Mouse (Mus musculus) mature B cell (primary cell): ENCODE measurements around the gene Gm20431.

Experiments used
- in situ Hi-C: fragments of 300-500 bp; cut with MboI; formaldehyde crosslinking; loops from 2 replicates; pipeline ENCODE4 v1.14.3; 2019

Gene Gm20431

DNA sequence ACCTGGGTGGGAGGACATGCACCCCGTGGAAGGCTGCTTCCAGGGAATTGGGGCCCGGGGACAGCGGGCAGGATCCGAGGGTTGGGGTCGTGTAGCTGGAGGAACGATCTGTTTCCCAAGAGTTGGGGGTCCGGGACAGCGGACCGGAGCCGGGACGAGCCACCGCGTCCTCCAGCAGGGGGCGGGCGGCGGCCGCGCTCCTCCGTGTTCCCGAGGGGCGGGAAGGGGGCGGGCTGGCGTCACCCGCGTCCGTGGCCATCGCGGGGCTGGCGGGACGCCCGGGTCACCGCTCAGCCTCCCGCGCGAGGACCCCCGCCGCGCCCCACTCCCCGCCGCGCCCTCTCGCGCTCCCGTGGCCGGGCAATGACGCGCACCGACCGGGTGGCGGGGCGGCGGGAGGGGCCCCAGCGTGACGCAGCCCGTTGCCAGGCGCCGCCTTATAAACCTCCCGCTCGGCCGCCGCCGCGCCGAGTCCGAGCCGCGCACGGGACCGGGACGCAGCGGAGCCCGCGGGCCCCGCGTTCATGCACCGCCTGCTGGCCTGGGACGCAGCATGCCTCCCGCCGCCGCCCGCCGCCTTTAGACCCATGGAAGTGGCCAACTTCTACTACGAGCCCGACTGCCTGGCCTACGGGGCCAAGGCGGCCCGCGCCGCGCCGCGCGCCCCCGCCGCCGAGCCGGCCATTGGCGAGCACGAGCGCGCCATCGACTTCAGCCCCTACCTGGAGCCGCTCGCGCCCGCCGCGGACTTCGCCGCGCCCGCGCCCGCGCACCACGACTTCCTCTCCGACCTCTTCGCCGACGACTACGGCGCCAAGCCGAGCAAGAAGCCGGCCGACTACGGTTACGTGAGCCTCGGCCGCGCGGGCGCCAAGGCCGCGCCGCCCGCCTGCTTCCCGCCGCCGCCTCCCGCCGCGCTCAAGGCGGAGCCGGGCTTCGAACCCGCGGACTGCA is 27.5 kb upstream of the Gm20431 start, which contains the start of gene Cebpb:
Gene Cebpb, plus strand, starts transcription at position 418 of the 954 bp plus-strand sequence.
- in situ Hi-C loops = loop anchor here (10.0 kb wide), 1 partner anchor 326 kb away; the partner anchor contains the start of gene Ripor3

- in situ Hi-C loops = loop anchor here (10.0 kb wide), 1 partner anchor 327 kb away; the partner anchor contains the start of gene Ripor3
Observed at GRCm38 (mm10) chr2:167688126-167688497, 26.8 kb upstream of the Gm20431 start.

GRCm38 (mm10) chr2:167687651-167688101 is 26.4 kb upstream of the Gm20431 start:
- in situ Hi-C loops = loop anchor here (10.0 kb wide), 1 partner anchor 327 kb away; the partner anchor contains the start of gene Ripor3

GRCm38 (mm10) chr2:167687250-167687586 is 25.9 kb upstream of the Gm20431 start:
- in situ Hi-C loops = loop anchor here (10.0 kb wide), 1 partner anchor 328 kb away; the partner anchor contains the start of gene Ripor3

DNA sequence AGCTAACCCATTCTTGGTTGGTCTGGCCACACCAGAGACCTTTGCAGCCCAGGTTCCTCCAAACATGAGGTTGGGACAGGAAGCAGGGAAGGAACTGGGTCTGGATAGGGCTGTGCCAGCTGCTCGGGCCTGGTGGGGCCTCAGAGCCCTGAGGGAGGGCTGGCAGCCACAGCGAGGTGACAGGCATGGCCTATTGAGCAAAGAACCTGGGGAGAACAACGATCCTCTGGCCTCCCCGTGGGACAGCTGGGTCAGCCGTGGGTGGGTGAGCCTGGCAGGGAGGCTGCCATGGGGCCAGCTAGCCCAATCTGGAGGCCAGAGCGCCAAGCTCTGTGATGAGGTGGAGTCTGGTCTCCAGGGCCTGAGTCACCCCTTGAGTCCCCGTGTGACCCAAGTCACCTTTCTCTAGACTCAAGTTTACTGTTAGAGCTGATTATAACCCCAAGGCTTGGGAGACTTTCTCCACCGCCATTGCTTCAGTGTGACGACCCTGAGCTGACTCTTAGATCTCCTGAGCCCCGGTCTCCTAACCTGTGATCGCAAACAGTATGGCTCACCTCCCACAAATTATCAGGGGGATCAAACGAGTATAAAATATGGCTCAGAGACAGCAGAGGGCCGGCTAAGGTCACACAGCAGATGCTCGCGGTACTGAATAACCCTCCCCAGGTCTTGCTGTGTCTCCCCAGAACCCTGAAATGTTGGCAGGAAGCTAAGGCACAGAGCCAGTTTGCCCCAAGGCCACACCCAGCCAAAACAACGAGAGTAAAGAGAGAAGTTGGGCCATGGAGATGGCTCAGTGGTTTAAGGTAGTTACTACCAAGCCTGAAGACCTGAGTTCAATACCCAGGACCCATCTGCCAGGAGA is 25.3 kb upstream of the Gm20431 start:
- in situ Hi-C loops = loop anchor here (10.0 kb wide), 1 partner anchor 328 kb away; the partner anchor contains the start of gene Ripor3

GRCm38 (mm10) chr2:167685865-167686264 is 24.6 kb upstream of the Gm20431 start:
- in situ Hi-C loops = loop anchor here (10.0 kb wide), 1 partner anchor 329 kb away; the partner anchor contains the start of gene Ripor3

DNA sequence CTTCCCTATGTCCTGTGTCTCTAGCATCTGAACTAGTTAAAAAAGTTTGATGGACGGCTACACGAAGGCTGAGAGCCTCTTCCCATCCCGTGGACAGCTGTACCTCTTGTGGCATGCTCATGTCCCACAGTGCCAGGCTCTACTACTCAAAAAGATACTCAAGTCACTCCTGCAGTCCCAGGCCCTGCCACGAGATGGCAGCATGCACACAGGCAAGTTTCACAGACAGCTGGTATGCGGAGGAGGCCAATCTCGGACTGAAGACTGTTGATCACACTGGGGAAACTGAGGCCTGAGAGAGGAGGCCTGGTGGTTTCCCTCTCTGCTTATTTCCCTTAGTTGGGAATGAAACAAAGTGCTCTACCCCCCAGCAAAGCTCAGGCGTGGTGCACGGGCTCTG is 23.8 kb upstream of the Gm20431 start:
- in situ Hi-C loops = loop anchor here (10.0 kb wide), 1 partner anchor 330 kb away; the partner anchor contains the start of gene Ripor3

DNA sequence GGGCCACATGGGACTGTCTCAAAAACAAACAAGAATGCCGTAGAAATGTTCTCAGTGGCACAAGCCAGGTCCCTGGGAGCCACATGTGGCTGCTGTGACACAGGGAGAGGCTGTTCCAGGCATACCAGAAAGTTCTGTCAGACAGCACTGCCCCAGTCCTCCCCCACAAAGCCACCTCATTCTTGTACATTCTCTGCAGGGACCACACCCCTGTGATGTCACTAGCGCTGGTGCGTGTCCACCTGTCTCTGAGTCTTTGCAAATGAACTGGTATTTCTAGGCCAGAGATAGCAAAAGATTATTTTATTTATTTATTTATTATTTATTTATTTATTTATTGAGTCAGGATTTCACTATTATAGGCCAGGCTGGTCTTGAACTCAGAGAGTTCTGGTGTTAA is 22.4 kb upstream of the Gm20431 start:
- in situ Hi-C loops = loop anchor here (5.0 to 10.0 kb wide), 2 partner anchors 214 to 331 kb away; partner anchors contain the start of gene Ripor3

DNA sequence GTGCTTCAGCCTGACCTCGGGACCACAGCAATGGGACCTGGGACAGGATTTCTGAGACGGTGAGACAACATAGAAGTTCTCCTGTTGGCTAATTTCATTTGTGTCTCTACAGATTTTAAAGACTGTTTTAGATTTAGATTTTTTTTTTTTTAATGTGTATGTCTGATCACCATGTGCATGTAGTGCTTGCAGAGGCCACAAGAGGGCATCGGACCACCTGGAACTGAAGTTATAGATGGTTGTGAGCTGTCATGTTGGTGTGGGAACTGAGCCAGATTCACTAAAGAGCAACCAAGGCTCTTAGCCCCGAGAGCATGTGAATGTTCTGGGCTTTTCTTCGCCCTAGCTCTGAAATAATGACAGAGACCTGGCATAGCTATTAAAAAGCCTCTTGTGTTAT is 19.4 kb upstream of the Gm20431 start:
- in situ Hi-C loops = loop anchor here (5.0 to 10.0 kb wide), 2 partner anchors 217 to 334 kb away; partner anchors contain the start of gene Ripor3

GRCm38 (mm10) chr2:167679902-167680430 is 18.7 kb upstream of the Gm20431 start:
- in situ Hi-C loops = loop anchor here (5.0 to 10.0 kb wide), 4 partner anchors 38 to 335 kb away; partner anchors contain the start of genes Ripor3 and Snai1

- in situ Hi-C loops = loop anchor here (5.0 to 10.0 kb wide), 2 partner anchors 36 to 144 kb away; partner anchors contain the start of gene Snai1
Observed at GRCm38 (mm10) chr2:167678600-167678999, 17.3 kb upstream of the Gm20431 start.

- in situ Hi-C loops = loop anchor here (5.0 to 10.0 kb wide), 2 partner anchors 33 to 141 kb away; partner anchors contain the start of gene Snai1
Observed at GRCm38 (mm10) chr2:167675120-167675909, 14.0 kb upstream of the Gm20431 start.

GRCm38 (mm10) chr2:167672212-167672685 is 11.0 kb upstream of the Gm20431 start:
- in situ Hi-C loops = loop anchor here (10.0 kb wide), 1 partner anchor 137 kb away; the partner anchor contains the start of gene Snai1

- in situ Hi-C loops = loop anchor here (10.0 kb wide), 1 partner anchor 136 kb away; the partner anchor contains the start of gene Snai1
Observed at GRCm38 (mm10) chr2:167671101-167671633, 9.9 kb upstream of the Gm20431 start.

GRCm38 (mm10) chr2:167669398-167669797 is 8.1 kb upstream of the Gm20431 start:
- in situ Hi-C loops = no loop called here

- in situ Hi-C loops = no loop called here
Observed at GRCm38 (mm10) chr2:167668426-167668825, 7.1 kb upstream of the Gm20431 start.

DNA sequence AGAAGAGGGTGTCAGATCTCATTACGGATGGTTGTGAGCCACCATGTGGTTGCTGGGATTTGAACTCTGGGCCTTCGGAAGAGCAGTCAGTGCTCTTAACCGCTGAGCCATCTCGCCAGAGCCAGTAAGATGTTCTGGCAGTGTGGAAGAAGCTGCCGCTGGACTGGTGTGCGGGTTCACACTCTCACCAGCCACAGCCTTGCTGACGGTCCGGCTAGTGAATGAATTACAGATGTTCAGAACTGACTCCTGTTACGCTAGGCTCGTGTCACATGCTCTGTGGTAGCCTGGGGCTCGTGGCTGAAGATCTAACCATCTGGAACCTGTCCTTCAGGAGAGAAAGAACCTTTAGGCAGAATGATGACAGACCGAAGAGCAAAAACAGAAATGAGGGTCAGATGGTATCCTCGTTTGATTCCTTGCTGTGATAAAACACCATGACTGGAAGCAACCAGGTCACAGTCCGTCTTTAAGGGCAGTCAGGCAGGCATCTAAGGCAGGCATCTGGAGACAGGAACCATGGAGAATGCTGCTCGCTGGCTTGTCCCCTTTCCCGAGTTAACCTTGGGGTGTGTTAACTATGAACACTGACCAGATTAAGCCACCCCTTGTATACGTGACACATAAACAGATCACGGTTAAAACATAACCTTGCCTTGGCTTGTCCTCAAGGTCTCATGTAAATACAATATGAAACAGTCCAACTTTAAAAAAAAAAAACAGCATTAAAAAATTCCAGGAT is 4.8 kb upstream of the Gm20431 start:
- in situ Hi-C loops = no loop called here

- in situ Hi-C loops = no loop called here
Observed at GRCm38 (mm10) chr2:167662713-167663112, 1.4 kb upstream of the Gm20431 start.

DNA sequence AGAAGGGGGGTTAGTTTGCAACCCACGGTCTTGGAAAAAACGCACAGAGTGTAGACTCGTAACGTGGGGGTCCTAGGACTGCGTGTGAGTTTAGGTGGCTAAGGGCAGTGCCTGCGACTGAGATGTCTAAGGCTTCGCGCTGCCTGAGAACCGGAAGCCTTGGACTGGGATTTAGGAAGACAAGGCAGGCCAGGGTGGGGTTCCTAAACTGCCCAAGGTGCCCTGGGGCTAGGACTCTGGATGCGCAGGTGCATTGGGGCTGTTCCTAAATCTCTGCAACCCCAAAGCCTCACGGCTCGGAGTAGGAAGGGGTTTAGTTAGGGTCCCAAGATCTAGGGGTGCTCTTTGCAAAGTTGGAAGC is 705 bp downstream of the Gm20431 start:
- in situ Hi-C loops = no loop called here
